Mouse (Mus musculus): Measurements from ENCODE around the gene Ccdc158.

DNA sequence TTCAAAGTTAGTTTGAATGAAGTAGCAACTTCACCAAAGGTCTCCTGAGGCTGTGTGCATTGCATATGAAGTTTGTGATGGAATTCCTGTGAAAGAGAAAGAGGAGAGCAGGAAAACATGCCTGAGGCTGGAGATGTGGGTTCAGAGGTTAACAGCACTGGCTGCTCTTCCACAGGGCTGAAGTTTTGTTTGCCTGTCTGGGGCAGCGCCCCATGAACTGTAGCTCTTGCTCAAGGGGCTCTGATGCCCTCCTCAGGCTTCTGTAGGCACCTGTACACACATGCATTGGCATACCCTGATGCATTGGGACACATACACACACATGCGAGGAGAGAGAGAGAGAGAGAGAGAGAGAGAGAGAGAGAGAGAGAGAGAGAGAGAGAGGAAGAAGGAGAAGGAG lies 40.8 kb upstream of the Ccdc158 start:
- TF ChIP-seq POLR2A (IDR thresholded peaks at IDR 0.05; ENCODE audit: low read depth, low read length) (no peak), CTCF (IDR thresholded peaks at IDR 0.05; ENCODE audit: borderline replicate concordance, insufficient read depth, low read length) (no peak)
